Mouse (Mus musculus) forebrain, embryonic 16.5 days (tissue): ENCODE data around the gene Tspan33. TPM values are rescaled to one million over a fixed set of nuclear protein-coding genes. Genes with fewer than 3 reads are reported as not detected.
A peak's percentile ranks its signal among the peaks of the same experiment; 100 is the strongest.

Experiments
- ATAC-seq: fragments of 200-750 bp; cut with Nextera tagmentation; 2 replicates; pipeline ENCODE4 v1.8.0; 2017; ENCODE audit warnings: mild to moderate bottlenecking, moderate library complexity
- H3K27ac ChIP-seq: fragments of 300-500 bp; sonication (generic); 2 replicates; pipeline ENCODE4 v1.5.1; 2014; ENCODE audit warnings: low read length, control low read depth
- H3K27me3 ChIP-seq: fragments of 300-500 bp; sonication (generic); replicated peaks from 2 replicates; pipeline ENCODE4 v1.6.1; 2014; ENCODE audit warnings: low read length; ENCODE audit not compliant: control insufficient read depth, insufficient read depth
- H3K36me3 ChIP-seq: fragments of 300-500 bp; sonication (generic); 2 replicates; pipeline ENCODE4 v1.6.1; 2014; ENCODE audit not compliant: control insufficient read depth, insufficient read depth
- H3K4me1 ChIP-seq: fragments of 300-500 bp; sonication (generic); replicated peaks from 2 replicates; pipeline ENCODE4 v1.6.1; 2014; ENCODE audit warnings: low read length; ENCODE audit not compliant: control insufficient read depth, insufficient read depth
- H3K4me2 ChIP-seq: fragments of 300-500 bp; sonication (generic); 2 replicates; pipeline ENCODE4 v1.6.1; 2014; ENCODE audit warnings: mild to moderate bottlenecking, low read length, control low read depth
- H3K4me3 ChIP-seq: fragments of 300-500 bp; sonication (generic); replicated peaks from 2 replicates; pipeline ENCODE4 v1.5.1; 2014; ENCODE audit warnings: mild to moderate bottlenecking, low read length, control low read depth
- H3K9ac ChIP-seq: fragments of 300-500 bp; sonication (generic); replicated peaks from 2 replicates; pipeline ENCODE4 v1.6.1; 2014; ENCODE audit warnings: low read depth, low read length, control low read depth
- H3K9me3 ChIP-seq: fragments of 300-500 bp; sonication (generic); 2 replicates; pipeline ENCODE4 v1.6.1; 2016; ENCODE audit warnings: low read length; ENCODE audit not compliant: control insufficient read depth
- WGBS: fragments of 180-500 bp; shearing (Covaris S2); extraction: QIAGEN DNeasy Blood & Tissue Kit; methylation state at CpG from one replicate; pipeline ENCODE4 v1.1.7; 2014; 5-methylcytosine and 5-hydroxymethylcytosine counted together
- polyA plus RNA-seq: library from polyadenylated mRNA; unstranded; fragments of >200 nt; fragmentation: Nextera tagmentation; extraction: Ambion mirVana; gene quantifications from 2 replicates; pipeline ENCODE4 v1.2.1, GENCODE M21; 2015

Tspan33 gene
- polyA plus RNA-seq, result 4.7 and 6.1 TPM in 2 replicates

GRCm38 (mm10) chr6:29693953-29694352 is at the start of gene Tspan33:
Tspan33 (plus strand) TSS chr6:29694222.
- Histone ChIP-seq H3K4me1 (peaks cover 9% of the 10 kb centered on the region), H3K27me3 (peaks cover 5% of the 10 kb centered on the region), H3K27ac (no peak within 1 kb of the TSS), H3K36me3 (no peaks in the 10 kb centered on the region), H3K9me3 (no peaks in the 10 kb centered on the region), H3K4me2 (peak within 1 kb of the TSS; percentile 99), H3K4me3 (peak within 1 kb of the TSS; percentile 83), H3K9ac (peak within 1 kb of the TSS; percentile 78)
- peak; percentile 99 for ATAC-seq
- WGBS, result 0% methylated on average over 26 of the region's 41 CpGs

DNA sequence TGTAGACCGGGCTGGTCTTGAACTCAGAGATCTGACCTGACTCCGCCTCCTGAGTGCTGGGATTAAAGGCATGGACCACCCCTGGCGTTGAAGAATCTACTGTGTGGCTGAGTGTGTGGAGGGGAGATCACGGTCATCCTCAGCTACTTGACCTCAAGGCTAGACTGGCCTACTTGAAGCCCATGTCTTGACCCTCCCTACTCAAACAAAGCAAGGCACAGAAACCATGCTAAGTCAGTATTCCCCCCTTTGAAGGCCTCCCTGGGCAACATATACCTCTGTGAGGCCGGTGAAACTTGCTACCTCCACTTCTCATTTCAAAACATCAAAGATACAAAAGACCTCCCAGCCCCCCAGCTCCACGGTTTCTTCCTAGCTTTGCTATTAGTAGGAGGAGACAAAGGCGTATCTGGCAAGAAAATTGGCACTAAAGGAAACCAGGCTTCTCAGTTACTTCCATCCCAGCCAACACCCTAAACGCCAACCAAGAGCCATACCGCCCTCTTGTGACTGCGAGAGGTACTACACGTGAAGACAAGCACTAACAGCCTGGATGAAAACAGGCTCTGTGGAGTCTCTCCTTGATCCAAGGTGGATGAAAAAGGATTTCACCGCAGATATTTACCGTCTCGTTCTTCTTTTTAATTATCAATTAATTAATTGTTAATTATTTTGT is 44.4 kb upstream of the Tspan33 start:
- H3K4me2 ChIP-seq, result no peak overlapping the region
- H3K4me1 ChIP-seq, result no peaks in the 10 kb centered on the region
- no peaks in the 10 kb centered on the region for H3K27me3 ChIP-seq
- WGBS, result 32% methylated on average over 14 of the region's 14 CpGs
- no peak overlapping the region for H3K27ac ChIP-seq
- peak; percentile 57; the same call in 1 of the 2 replicates for ATAC-seq
- no peaks in the 10 kb centered on the region for H3K36me3 ChIP-seq
- no peak overlapping the region for H3K9ac ChIP-seq
- H3K4me3 ChIP-seq, result no peak overlapping the region
- H3K9me3 ChIP-seq, result no peaks in the 10 kb centered on the region

DNA sequence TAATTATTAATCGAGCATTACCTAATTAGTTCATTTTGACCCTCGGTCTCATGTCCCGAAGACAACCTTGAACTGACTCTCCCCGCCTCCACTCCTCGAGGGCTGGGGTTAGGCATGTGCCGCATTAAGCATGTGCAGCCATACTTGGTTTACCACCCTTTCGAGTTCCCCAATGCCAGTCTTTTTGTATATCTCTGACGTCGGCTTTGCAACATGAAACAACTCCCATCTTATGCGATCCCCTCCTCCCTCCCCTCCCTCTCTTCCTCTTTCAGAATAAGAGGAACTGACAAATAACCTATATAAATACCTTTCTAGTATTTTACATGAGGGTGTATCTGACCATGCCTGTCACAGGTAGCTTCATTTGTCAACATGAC is 43.9 kb upstream of the Tspan33 start:
- H3K9ac ChIP-seq, result no peak overlapping the region
- 70% methylated on average over 10 of the region's 10 CpGs for WGBS
- no peaks in the 10 kb centered on the region for H3K36me3 ChIP-seq
- no peak overlapping the region for H3K4me2 ChIP-seq
- H3K27me3 ChIP-seq, result no peaks in the 10 kb centered on the region
- no peak overlapping the region for H3K4me3 ChIP-seq
- H3K4me1 ChIP-seq, result no peaks in the 10 kb centered on the region
- no peaks in the 10 kb centered on the region for H3K9me3 ChIP-seq
- ATAC-seq, result no peak
- no peak overlapping the region for H3K27ac ChIP-seq

DNA sequence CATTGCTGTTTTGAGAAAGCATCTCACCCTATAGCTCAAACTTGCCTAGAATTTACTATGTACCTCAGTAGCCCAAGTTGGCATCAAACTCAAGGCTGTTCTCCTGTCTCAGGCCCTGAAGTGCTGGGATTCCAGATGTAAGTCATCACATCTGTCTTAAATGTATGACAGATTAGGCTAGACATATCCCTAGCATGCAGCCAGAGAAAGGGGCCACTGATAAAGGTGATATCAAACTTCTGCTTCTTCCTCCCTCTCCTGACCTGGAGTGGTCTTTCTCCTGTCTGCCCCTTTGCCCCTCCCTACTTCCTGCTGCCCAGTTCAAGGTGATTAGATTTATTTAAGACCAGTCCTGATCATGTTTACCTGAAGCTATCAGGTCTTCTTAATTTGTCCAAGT is 40.8 kb upstream of the Tspan33 start:
- Histone ChIP-seq H3K36me3 (no peaks in the 10 kb centered on the region), H3K4me1 (no peaks in the 10 kb centered on the region), H3K9ac (no peak overlapping the region), H3K27ac (no peak overlapping the region), H3K4me3 (no peak overlapping the region), H3K9me3 (no peaks in the 10 kb centered on the region), H3K27me3 (no peaks in the 10 kb centered on the region), H3K4me2 (no peak overlapping the region)
- no peak for ATAC-seq

GRCm38 (mm10) chr6:29658626-29659475 is 35.2 kb upstream of the Tspan33 start:
- Histone ChIP-seq H3K9ac (no peak overlapping the region), H3K4me1 (no peaks in the 10 kb centered on the region), H3K4me2 (no peak overlapping the region), H3K4me3 (no peak overlapping the region), H3K27me3 (no peaks in the 10 kb centered on the region), H3K27ac (no peak overlapping the region), H3K36me3 (no peaks in the 10 kb centered on the region), H3K9me3 (no peaks in the 10 kb centered on the region)
- ATAC-seq, result no peak
- 79% methylated on average over 3 of the region's 3 CpGs for WGBS

DNA sequence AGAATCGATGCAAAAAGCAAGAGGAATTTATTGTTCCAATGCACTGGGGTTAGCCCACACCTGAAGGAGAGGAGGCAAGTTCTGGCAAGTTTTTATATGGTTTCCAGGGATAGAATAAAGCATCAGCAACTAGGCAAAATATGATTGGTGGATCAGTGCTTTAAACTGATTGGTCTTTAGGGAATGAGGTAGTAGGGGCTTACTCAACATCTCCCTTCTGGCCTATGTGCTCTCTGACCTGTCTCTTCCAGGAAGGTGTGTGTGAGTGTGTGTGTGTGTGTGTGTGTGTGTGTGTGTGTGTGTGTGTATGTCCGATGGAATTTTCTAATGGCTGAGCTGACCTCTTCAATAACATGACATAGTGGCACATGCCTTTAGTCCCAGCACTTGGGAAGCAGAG is 34.1 kb upstream of the Tspan33 start:
- Histone ChIP-seq H3K9ac (no peak overlapping the region), H3K9me3 (no peaks in the 10 kb centered on the region), H3K4me2 (no peak overlapping the region), H3K4me1 (no peaks in the 10 kb centered on the region), H3K27ac (no peak overlapping the region), H3K4me3 (no peak overlapping the region), H3K27me3 (no peaks in the 10 kb centered on the region), H3K36me3 (no peaks in the 10 kb centered on the region)
- 91% methylated on average over 2 of the region's 2 CpGs for WGBS
- ATAC-seq, result no peak

- no peak overlapping the region for H3K4me2 ChIP-seq
- H3K27ac ChIP-seq, result no peak overlapping the region
- 26% methylated on average over 11 of the region's 11 CpGs for WGBS
- no peak overlapping the region for H3K9ac ChIP-seq
- no peak overlapping the region for H3K4me3 ChIP-seq
- no peak for ATAC-seq
- H3K4me1 ChIP-seq, result no peaks in the 10 kb centered on the region
- H3K36me3 ChIP-seq, result no peaks in the 10 kb centered on the region
- H3K27me3 ChIP-seq, result no peaks in the 10 kb centered on the region
- H3K9me3 ChIP-seq, result no peaks in the 10 kb centered on the region
These were observed 33.2 kb upstream of the Tspan33 start for GRCm38 (mm10) chr6:29660662-29661307.

DNA sequence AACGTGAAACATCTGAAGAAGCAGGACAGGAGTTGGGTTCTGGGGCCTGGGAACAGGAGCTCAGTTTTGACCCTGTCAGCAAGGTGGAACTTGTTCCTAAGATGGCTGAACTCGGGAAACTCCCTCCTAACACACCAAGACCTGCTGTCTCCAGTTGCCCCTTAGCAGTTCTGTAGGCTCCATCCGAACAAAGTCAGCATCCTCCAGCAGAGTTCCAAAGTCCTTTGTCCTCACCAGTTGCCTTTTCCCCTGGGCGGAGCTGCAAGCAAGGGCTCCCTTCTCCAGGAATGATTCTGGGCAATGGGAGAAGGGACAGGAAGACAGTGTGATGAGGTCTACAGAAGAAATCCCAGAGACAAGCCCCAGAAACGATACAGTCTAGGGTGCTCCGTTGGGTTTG is 26.8 kb upstream of the Tspan33 start:
- Histone ChIP-seq H3K4me2 (no peak overlapping the region), H3K27me3 (no peaks in the 10 kb centered on the region), H3K4me3 (no peak overlapping the region), H3K9ac (no peak overlapping the region), H3K9me3 (no peaks in the 10 kb centered on the region), H3K27ac (no peak overlapping the region), H3K4me1 (no peaks in the 10 kb centered on the region), H3K36me3 (no peaks in the 10 kb centered on the region)
- WGBS, result 83% methylated on average over 6 of the region's 6 CpGs
- ATAC-seq, result no peak

GRCm38 (mm10) chr6:29671741-29672140 is 22.3 kb upstream of the Tspan33 start:
- Histone ChIP-seq H3K27me3 (no peaks in the 10 kb centered on the region; the same call in 1 of the 2 replicates), H3K4me1 (no peaks in the 10 kb centered on the region)
- no peak for ATAC-seq

More at GRCm38 (mm10) chr6:29671741-29672140, 22.3 kb upstream of the Tspan33 start:
- H3K9ac ChIP-seq, result no peak overlapping the region
- no peak overlapping the region for H3K4me3 ChIP-seq
- no peak overlapping the region for H3K27ac ChIP-seq
- H3K9me3 ChIP-seq, result no peaks in the 10 kb centered on the region
- 6% methylated on average over 3 of the region's 3 CpGs for WGBS
- no peaks in the 10 kb centered on the region for H3K36me3 ChIP-seq
- no peak overlapping the region for H3K4me2 ChIP-seq
